Mouse (Mus musculus): ENCODE measurements at regions not wholly inside any gene's neighbourhood (a gene's known extent, or its start where the extent isn't known, plus 50 kb on each side); places are given as distances from the start of the nearest gene placed in this dataset.

DNA sequence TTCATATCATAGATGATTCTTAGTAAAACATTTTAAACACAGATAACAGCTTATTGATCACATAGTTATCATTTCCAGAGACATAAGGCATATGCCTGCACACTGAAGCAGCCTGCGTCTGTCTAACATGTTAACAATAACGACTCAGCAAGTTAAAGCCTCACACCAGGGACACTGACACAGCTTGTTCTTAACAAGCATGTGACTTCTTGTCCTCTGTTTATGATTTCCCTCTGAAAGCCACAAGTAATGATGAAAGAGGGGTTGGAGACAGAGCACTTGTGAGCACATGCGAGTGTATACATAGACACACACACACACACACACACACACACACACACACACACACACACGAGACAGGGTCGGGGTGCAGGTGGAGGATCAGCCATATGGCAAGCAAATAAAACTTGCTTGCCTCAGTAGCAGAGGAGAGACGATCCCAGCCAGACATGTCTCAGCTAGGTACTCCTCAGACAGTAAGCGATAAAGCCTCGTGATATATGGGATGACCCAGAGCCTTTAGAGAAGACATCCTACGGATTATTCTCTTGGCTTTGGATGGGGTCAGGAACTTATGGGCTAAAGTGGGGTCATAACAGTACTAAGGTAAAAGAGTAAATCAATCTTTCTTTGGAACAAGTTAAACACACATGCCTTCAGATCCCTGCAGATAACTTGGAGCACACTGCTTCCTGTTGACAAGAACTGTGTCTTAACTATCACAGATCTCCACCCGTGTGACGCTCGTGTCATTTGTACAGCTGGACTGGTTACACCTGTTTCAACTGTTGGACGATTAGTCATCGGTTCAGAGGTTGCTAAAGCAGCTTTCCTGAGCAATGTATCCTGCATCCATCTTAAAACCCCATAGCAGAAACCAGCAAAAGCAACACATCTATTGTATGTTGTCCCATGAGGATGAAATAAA lies 51.4 kb upstream of the Ralgps2 start:
- no peak for DNase-seq

DNA sequence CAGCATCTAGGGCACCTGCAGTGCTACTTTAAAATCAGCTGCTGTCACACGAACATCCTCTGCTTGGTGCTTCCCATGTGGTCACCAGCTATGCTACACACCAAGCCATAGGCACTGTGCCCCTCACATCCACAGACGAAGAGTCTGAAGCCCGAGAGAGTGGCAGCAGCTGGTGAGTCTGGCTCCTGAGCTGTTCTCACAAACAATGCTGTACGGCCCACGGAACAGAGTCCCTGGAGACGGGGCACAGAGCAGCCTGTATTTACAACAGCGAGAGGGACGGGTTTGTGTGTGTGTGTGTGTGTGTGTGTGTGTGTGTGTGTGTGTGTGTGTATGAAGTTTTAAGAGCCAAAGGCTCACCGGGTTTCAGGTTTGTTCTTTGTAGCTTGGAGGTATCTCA lies 50.7 kb upstream of the Ralgps2 start:
- DNase-seq, result no peak

DNA sequence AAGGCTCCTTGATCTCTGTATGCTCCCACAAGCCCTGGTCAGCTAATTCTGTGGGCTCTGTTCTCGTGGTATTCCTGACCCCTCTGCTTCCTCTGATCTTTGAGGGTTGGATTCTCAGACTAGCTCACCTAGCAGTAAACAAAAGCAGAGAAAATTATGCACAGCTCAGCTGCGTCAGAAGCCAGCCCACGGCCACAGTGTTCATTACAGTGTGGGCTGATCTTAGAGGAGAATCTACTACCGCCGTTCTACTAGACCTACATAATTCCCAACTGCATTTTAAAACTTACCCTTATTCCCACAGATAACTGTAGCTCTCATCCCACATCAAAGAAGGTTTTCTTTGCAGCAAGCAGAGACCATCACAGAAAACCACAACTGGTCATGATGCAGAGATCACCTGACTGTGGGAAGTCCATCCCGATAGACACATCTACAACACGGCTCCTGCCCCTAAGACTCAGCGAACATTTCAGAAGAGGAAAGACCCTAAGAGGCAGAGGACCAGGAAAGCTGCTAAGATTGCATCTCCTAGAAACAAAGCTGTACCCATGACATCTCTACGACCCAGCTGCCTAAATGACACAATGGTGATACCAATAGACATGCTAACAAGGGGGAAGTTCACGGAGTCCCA lies 49.8 kb upstream of the Ralgps2 start:
- no peak for DNase-seq

Data from cerebellum, adult 11-12 months (tissue).